Mouse (Mus musculus) common myeloid progenitor, adult 5-6 weeks (primary cell): ENCODE data around the gene Hectd1. TPM values are rescaled to one million over a fixed set of nuclear protein-coding genes. Genes with fewer than 3 reads are reported as not detected.

ENCODE experiments used
- ATAC-seq: replicated peaks from 2 replicates; pipeline ENCODE4 v1.8.0; 2016; ENCODE audit warnings: low read depth, mild to moderate bottlenecking, moderate TSS enrichment, inconsistent platforms; ENCODE audit not compliant: poor library complexity, severe bottlenecking
- total RNA-seq: library from RNA; stranded (forward); fragments of 200-1000, 187-1606 nt; gene quantifications from 2 replicates; pipeline ENCODE4 v1.2.3, GENCODE M21; 2017

The Hectd1 gene
- total RNA-seq, 1 experiment from 2014 or later, result 143 TPM

DNA sequence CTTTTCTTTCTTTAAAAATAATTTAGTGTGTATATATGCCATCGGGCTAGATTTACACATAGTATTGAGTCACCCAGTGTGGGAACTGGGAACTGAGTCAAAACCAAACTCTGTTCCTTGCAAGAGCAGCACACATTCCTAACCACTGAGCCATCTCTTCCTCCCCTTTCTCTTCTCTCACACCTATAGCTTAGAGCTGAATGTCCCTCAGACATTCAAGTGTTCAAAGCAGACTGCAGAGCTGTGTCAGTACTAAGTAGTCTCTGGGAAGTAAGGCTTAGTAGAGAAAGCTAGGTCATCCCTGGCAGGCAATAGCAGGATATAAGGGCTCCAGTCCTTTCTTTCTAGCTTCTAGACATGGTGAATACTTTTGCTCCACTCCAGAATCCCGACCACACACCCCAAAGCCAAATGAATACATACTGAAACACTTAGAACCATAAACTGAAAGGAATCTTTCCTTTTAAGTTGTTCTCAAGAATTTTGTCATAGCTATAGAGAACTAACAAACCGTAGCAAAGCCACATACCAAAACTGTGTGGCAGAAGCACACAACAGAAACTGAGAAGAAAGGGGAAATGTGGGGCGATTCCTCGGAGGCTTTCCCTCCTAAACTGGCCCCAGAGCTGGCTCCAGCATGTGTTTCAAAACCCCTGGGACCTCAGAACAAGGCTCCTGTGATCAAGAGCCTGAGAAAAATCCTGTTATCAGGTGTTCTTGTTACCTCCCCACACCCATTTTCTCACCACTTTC is 17.8 kb downstream of the Hectd1 start:
- ATAC-seq, result peak; percentile 59

DNA sequence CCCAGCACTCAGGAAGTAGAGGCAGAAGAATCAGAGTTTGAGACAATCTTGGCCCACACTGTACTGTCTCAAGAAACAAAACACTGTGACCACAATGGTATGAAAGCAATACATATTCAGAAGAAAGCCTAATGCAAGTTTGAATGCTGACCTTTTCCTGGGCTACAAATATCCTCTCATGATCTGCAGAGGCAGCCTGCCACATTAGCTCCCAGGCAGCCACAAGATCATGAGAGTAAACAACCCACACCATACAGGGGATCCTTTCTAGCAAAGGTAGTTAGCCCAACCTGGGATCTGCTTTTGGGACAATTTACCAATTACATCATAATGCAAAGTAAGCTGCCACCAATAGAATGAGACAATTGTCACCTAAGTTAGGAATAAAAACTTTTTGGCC is 18.8 kb downstream of the Hectd1 start:
- no peak for ATAC-seq

DNA sequence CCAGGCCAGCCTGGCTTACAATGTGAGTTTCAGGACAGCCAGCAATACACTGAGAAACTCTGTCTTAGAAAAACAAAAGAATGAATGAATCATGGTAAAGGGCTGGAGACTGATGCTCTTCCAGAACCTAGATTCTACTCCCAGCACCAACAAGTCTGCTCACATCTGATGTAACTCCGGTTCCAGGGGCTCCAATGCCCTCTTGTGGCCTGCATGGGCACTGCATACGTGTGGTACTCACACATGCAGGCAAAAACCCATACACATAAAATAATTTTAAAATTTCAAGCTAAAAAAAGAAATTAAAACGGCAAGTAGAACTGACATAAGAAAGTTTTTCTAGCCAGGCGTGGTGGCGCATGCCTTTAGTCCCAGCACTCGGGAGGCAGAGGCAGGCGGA is 44.5 kb downstream of the Hectd1 start:
- ATAC-seq, result 0 out of 2 replicates have a peak, but pooled peaks have one; percentile 72

DNA sequence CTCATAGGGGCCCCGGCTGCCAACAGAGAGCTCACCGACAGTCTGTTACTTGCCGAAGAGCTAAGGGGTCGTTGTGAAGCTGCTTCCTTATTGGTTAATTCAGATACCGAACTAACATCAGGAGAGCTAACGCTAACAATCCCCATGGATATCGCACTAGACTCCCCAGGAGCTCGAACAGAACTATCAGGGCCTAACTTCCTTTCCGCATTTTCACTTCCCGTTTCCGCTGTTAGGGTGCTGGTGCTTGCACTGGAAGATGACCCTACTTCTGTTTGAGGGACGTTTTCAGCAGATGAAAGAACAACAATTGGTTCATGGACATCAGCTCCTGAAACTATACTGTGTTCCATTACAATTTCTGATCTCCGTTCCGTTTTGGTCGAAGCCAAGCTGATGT is 60.6 kb downstream of the Hectd1 start:
- ATAC-seq, result peak; percentile 39

DNA sequence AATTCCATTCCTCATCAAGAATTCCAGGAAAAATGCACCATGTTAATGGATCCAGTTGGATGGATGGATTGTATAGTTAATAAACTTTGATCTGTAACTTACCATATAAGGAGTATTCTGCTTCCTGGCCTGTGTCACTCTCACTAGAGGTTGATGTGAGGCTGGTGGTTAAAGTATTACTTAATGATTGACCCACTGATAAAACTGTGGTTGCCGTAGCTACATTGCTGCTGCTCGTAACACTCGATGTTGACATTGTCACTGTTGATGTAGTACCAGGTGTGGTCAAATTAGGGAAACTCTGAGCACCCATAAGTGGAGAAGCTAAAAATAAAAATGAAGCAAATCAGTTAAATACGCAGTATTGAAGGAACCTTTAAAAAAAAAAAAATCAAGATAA is 61.9 kb downstream of the Hectd1 start:
- ATAC-seq, result peak; percentile 52; the same call in 1 of the 2 replicates

DNA sequence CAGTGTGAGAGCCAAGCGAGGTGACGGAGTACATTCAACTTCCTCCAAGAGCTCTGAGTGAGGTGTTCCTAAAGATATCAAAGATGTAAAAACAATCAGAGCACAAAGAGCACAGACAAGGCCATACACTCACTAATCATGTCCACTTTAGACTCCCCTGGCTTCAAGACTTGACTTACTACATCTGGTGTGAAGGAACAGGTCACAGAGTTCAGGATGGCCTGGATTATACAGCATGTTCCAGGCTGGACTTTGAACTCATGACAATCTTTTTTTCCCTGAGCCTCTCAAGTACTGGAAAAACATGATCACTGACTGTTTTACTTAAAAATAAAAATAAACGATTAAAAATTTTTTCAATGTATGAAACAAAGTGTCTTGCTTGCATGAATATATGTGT is 70.0 kb downstream of the Hectd1 start:
- ATAC-seq, result no peak

DNA sequence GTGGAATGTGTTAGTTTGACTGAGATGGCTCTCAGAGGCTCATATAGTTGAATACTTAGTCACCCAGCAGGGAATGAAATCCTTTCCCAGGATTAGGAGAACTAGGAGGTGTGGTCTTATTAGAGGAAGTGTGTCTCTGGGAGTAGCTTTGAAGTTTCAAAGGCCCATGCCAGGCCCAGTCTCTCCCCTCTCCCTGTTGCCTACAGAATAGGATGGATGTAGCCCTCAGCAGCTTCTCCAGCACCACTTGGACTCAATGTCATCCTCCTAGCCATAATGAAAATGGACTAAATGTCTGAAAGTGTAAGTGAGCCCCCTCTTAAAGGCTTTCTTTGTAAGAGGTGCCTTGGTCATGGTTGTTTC is 72.8 kb downstream of the Hectd1 start:
- no peak for ATAC-seq

DNA sequence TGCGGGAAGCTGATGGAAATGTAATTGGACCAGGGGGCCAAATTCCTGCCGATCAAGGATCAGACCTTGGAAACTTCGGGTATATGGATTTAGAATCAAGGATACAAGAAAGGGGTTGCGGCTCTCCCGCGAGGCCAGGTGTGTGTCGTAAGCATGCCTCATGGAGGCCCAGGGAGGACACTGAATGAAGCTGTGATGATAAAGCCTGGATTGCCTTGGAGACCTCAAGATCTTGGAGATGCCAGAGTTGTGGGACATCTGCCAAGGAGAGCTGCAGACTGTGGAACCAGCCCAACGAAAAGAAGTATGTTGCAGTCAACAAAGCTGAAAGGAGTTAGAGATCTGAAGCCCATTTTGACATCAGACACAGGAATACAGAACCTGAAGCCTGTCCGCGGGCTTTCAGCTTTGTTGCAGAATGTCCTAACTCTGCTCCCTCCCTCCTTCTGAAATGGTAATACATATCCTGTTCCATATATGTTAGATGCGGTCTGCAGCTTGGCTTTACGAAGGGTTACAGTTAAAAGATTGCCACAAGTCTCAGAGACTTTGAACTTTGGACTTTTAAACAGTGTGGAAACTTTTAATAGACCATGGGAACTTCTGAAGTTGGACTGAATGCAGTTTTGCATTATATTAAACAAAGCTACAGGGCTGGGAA is 73.3 kb downstream of the Hectd1 start:
- ATAC-seq, result no peak

DNA sequence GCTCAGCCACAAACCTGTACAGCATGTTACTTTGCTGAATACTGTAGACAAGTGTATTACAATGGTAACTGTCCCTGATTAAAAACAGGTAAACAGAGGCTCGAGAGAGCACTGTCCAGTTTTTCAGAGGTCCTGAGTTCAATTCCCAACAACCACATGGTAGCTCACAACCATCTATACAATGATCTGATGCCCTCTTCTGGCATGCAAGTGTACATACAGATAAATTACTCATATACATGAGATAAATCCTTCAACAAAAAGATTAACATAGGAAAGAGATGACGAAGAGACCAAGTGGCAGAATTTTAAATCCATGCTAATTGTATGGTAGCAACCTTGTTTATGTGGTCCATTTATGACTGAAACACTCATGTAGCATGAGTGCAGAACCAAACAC is 82.0 kb downstream of the Hectd1 start:
- ATAC-seq, result no peak

DNA sequence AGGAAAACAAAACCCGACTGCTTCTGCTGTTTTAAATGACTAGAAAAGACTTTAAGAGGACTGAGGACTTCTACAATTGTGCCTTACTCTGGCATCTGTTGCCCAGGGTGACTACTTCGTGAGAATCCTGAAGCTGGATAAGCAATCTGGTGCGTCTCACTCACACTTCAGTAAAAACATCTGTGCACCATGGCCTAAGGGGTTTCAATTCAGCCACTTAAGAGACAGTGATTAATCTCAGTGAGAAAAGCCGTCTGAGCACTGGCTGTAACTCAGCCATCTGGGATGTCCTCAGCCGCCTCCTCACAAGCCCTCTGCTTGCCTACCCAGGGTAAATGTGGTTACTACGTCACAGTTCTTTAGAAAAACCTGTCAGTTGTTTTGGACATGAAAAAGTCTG is 84.4 kb downstream of the Hectd1 start:
- ATAC-seq, result no peak

DNA sequence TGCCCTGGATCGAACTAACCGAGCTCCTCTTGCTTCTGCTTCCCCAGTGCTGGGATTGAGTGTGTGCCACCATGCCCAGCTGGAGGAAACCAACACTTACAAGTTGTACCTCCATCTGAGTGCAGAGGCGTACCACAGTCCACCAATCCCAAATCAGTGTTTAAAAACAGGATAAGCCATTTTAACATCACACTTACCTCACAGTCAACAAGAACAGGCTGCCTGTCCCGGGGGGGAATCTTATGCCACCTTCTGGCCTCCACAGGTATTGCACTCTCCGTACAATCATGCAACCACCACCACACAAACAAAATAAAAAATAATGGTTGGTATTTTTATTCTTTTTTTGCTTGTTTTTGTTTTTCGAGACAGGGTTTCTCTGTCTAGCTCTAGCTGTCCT is 87.6 kb downstream of the Hectd1 start:
- peak; percentile 74; the same call in 1 of the 2 replicates for ATAC-seq

DNA sequence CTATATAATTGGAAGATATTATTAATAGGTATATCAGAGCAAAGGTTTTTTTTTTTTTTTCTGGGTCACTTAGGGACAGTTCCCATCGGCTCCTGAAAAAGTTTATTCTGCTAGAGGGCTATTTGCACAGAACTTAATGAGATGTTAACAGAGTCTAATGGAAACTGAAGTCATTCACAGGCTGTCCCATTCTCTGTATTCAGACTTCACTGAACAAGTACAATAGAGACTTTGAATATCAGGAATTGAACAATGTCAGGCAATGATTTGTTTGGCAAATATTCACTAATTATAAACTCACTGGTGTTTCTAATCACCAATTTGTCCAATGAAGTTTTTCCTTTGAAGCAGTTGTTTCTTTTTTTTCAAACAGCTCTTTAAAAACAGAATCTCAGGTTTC is 92.5 kb downstream of the Hectd1 start:
- no peak for ATAC-seq

DNA sequence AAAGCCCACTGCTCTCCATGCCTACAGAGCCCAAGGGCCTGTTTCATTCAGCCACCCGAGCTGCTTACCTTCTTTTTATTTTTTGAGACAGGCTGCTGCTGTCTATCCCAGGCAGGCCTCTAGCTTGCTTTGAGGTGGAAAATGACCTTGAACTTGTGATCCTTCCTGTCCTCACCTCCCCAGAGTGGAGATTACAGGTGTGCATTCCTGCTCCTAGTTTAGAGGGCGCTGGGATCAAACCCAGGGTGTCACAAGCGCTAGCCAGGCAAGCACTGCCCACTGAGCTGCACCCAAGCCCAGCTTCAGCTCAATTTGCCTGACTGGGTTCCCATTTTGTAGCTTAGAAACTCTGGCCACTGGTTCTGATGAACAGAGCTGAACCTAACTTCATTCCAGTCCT is 93.0 kb downstream of the Hectd1 start:
- ATAC-seq, result no peak

DNA sequence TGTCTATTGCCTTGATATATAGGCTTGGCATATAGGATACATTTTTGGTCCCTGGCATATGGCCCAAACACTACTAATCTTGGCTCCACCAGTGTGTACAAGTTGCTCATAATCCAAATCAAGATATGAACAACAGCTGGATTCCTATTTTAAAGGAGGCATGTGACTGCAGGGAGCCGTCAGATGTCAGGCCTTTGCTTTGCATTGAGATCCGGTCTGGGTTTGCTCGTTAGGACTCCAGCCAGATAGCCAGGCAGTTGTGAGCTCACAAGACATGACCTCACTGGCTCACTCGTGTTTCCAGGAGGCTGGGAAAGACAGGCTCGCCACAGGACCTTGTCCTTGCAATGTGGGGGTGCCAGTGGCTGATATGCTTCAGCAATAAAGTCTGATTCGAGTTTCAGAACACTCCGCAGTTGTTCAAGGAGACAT is 93.5 kb downstream of the Hectd1 start:
- ATAC-seq, result no peak

DNA sequence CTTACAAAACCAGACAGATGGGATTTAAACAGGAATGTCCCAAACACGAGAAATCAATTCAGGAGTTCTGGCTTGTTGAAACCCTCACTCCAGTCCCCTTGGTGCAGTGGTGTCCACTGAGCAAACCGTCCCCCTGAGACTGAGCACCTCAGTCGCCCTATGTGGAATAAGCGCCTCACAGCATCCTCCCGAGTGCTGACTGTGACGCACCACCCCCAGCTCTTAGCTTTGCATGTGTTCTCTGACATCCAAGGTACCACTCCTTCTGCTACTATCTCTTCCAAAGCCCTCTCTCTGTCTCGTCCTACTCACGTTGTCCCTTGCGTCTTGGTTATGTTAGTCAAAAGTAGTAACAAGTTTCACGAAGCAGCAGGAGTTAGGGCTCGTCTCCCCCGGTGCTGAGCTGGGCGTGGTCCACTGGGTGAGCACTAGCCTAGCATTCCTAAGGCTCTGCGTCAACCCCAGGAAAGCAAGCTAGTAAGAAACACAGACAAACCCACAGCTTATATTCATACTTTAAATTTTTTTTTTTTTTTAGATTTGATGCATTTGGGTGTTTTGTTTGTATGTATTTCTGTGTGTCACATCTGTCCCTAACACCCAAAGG is 94.6 kb downstream of the Hectd1 start:
- no peak for ATAC-seq

DNA sequence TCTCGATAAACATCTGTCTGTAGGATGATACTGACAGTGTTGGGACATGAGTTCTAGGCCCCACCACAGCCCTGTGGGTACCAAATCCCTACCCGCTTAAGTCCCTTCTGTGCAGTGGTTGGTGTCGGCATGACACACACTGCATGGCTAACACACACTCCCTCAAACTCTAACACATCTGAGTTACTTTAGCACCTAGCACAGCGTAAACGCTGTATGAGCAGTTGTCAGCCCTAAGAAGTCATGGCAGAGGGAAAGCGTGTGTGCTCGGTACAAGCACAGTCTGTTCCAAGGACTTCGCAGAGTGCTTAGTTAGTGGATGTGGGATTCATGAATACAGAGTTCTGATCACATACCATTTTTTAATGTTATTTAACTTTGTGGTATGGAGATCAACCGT is 99.5 kb downstream of the Hectd1 start:
- ATAC-seq, result no peak

DNA sequence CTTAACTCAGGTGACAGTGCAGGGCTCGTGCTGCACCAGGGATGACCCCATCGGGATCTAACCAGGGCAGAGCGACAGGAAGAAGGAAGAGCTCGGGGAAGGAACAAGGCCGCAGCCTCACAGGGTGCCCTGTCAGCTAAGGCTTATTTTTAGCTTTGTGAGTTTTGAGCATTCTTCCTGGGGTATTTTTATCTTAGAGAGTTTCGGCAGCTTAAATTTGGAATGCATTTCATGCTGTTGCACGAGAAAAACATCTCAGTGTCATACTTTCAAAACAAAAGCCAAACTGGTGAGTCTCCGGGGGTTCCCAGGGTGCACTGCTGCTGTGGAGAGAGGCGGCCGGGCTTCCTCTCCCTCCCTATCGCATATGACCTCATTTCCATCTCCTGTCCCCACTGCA is 100.3 kb downstream of the Hectd1 start:
- ATAC-seq, result no peak

DNA sequence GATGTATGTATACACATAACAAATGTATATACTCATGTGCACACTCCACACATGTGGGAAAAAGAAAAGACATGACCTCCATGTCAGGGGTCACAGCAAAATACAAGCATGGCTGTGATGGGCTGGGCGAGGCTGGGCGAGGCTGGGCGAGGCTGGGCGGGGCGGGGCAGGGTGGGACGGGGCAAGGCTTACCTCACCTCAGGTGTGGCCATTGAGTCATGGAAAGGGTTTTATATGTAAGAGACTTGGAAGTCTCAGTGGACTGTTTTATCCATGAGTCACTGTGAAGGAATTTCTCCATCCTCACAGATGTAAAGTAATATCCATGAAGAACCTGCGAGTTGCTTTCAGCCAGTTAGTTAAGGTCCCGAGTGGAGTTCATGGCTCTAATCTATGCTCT is 107.5 kb downstream of the Hectd1 start:
- ATAC-seq, result no peak

DNA sequence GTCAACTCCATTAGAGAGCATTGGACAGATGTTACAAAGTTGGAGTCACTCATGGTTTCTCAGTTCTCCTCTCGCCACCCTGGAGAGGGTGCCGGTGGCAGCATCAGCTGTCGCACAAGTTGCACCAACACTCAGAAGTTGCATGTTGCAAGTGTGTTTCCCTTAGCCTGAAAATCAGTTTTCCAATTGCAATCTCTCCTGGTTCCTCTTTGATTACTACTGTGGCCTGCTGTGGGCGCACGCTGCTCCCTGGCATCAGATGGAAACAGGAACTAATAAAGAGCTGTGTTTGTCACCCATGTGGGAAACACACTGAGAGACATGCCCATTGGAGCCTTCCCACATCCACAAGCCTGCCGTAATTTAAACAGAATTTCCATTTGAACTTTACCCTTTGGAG is 110.7 kb downstream of the Hectd1 start:
- peak; percentile 90 for ATAC-seq

DNA sequence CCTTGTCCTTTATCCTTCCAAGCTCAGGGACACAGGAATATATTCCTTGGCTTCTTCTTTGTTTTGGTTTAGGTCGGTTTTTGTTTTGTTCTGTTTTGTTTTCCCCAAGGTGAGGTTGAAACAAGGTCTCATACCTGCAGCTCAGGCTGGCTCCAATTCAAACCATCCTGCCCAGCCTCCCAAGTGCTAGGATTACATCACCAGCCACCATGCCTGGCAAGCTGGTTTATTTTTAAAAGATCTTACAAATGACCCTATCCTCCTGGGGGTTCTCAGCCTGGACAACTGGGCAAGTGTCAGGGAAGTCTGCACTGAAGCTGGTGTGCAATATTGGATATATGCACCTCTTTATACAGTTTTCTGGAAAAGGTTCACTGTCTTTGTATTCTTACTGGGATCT is 116.7 kb downstream of the Hectd1 start:
- no peak for ATAC-seq

DNA sequence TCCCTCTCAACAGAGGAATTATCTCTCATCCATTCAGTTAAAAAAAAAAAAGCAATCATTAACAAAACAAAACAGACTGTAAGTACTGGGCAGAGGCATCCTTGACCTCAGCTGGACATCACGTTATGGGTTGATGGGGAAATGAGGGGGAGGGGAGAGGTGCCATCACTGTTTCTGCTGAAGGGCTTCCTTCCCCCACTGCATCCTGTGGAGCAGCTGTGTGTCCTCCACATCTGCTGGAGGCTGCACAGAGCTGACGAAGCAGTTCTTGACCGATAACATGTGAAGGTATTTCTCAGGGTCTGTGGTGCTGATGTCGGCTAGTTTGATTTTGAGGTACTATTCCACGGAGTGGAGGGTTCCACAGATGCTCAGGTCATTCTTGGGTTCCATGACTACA is 119.2 kb downstream of the Hectd1 start:
- no peak for ATAC-seq
